Mouse (Mus musculus): ENCODE results near the gene Cytip.

GRCm38 (mm10) chr2:58199442-58199841, 4.1 kb upstream of the Cytip start:
- TF ChIP-seq CTCF (IDR thresholded peaks at IDR 0.05; ENCODE audit: low read depth) (peak; percentile 89), EP300 (IDR thresholded peaks at IDR 0.05; ENCODE audit: low read depth) (no peak)
